Mouse (Mus musculus) inflammation-experienced regulatory T-cells, adult 16 weeks (primary cell): ENCODE data around the gene Hspa1b. TPM values are rescaled to one million over a fixed set of nuclear protein-coding genes. Genes with fewer than 3 reads are reported as not detected.

Experiments used
- polyA plus RNA-seq: library from polyadenylated mRNA; unstranded; fragments of 100-300 nt; shearing (Covaris generic); gene quantifications from one replicate; pipeline ENCODE4 v1.2.1, GENCODE M21; 2017

The Hspa1b gene
- 15.1 TPM for polyA plus RNA-seq

DNA sequence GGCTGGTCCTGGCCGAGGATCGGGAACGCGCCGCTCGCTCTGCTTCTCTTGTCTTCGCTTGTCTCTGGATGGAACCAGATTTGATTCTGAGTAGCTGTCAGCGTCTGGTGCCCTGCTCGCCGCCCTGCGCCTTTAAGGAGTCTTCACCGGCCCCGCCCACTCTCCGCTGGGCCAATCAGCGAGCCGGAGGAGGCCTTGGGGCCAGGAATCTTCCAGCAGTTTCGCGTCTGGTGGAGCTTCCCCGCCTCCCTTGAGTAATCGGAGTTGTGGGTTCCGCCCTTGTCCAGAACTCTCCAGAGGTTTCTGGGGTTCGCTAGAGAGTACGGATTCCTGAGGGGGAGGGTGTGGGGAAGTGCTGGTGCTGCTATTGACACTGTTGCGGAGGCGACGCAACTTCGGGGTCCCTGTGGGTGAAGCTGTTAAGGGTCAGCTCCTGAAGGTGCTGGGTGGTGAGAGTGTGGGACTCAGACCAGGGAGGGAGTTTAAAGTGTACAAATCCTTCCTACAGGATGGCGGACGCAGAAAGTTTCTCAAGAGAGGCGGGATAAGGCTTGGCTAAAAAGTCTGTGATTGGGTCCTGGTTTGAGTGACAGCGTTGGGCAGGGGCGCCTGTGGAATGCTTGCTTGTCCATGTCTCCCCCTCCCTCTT is at the start of gene Hspa1b:
Gene Hspa1b, minus strand, starts transcription at position 109 of the 649 bp plus-strand sequence.

GRCm38 (mm10) chr17:35000717-35001451 is 41.8 kb upstream of the Hspa1b start, which contains the start of gene Vars:
Gene Vars (plus strand): TSS chr17:35000987.

GRCm38 (mm10) chr17:34981690-34982180 is 22.7 kb upstream of the Hspa1b start, which contains the start of gene Lsm2:
Gene Lsm2 (plus strand): TSS chr17:34981862.

DNA sequence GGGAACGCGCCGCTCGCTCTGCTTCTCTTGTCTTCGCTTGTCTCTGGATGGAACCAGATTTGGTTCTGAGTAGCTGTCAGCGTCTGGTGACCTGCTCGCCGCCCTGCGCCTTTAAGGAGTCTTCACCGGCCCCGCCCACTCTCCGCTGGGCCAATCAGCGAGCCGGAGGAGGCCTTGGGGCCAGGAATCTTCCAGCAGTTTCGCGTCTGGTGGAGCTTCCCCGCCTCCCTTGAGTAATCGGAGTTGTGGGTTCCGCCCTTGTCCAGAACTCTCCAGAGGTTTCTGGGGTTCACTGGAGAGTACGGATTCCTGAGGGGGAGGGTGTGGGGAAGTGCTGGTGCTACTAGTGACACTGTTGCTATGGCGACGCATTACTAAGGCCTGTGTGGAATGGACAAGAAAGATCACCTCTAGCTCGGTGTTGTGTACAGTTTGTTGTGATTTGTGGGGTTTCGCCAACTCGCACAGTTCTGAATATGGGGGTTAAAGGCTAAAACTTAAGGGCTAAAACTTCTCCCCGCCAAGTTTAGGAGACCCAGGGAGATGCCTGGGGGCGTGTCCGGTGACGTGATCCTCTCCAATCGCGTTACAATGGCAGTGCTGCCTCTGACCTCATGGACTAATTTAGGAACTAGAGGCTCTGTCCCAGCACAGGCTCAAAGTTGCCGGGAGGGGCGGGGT is 13.2 kb upstream of the Hspa1b start, which contains the start of the genes Hspa1a and Hspa1l:
Gene Hspa1a, minus strand, starts transcription at position 88 of the 681 bp plus-strand sequence.
Gene Hspa1l, plus strand, starts transcription at position 635 of the 681 bp plus-strand sequence.

DNA sequence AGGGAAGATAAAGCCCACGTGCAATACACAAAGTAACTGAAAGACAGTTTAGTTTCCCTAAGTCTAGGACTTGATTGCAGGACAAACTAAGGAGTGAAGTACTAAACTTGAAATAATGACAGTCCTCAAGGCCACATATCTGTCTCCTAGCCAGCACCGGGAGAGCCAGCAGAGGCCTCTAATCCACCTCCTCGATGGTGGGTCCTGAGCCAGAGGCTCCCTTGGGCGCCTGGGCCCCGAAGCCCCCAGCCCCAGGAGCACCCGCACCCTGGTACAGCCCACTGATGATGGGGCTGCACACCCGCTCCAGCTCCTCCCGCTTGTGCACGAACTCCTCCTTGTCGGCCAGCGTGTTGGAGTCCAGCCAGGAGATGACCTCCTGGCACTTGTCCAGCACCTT is 10.8 kb upstream of the Hspa1b start, which contains the start of gene Gm20481:
Gene Gm20481, plus strand, starts transcription at position 91 of the 400 bp plus-strand sequence.

DNA sequence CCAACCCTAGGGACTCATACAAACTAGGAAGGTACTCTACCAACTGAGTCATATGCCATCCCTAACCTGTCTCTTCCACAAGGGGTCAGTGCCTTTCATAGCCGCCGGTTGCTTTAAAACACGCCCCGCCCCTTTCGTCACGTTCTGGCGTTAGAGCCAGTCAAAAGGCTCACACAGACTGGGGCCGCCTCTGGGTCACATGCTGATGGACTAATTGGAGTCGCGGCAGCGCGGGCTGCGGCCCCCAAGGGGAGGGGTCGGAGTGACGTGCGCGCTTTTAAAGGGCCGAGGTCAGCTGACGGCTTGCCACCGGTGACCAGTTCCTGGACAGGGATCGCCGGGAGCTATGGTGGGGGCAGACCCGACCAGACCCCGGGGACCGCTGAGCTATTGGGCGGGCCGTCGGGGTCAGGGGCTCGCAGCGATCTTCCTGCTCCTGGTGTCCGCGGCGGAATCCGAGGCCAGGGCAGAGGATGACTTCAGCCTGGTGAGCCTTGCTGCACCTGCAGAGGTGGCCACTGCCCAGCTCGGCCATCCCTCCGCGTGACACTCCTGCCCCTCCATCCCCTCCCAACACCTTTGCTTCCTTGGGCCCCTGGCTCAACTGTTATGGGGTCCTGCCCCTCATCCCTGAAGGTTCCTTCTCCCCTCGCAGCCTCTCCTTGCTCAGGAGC is 27.8 kb downstream of the Hspa1b start, which contains the start of gene Neu1:
Gene Neu1, plus strand, starts transcription at position 193 of the 674 bp plus-strand sequence.

DNA sequence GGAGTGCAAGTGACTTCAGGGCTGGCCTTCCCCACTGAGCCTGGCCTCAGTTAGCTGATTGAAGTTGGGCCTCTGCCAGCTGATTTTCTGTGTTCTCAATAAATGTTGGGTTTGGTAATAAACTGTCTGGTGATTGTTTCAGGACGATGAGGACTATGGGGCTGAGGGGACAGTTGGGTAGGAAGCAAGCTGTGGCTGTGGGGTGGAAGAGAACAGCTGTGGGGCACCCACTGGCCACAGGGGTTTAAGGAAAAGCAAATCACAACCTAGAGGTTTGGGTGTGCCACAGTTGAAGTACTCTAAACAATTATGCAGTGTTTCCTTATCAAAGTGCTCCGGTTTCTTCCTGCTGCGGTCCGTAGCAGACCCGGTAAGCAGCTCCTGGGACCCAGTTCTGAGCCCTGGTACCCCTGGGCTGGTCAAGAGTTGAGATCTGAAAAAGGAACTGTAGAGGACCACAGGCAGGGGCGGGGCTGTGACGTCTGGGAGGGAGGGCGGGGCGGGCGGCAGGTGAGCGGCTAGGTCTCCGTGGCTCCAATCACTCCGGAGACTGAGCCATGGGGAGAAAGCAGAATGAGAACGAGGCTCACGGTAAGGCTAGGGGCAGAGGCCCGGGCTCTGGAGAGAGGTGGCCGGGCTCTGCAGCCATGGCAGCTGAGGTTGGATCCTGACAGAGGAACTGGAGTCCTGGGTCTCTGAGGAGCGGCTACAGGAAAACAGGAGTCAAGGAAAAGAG is 44.9 kb downstream of the Hspa1b start, which contains the start of gene Slc44a4:
Gene Slc44a4, plus strand, starts transcription at position 537 of the 736 bp plus-strand sequence.

Other genes with a start within 250 kb of the Hspa1b start
- not detected for gene C4b, start 215.4 kb downstream of the Hspa1b start, polyA plus RNA-seq
- gene Cyp21a1, start 154.7 kb downstream of the Hspa1b start, polyA plus RNA-seq = not detected
- gene Stk19, start 122.3 kb downstream of the Hspa1b start, polyA plus RNA-seq = 38.5 TPM
- gene Dxo, start 122.2 kb downstream of the Hspa1b start, polyA plus RNA-seq = 96.4 TPM
- gene Skiv2l, start 109.0 kb downstream of the Hspa1b start, polyA plus RNA-seq = 169 TPM
- gene Nelfe, start 108.8 kb downstream of the Hspa1b start, polyA plus RNA-seq = 48.6 TPM
- gene Cfb, start 96.7 kb downstream of the Hspa1b start, polyA plus RNA-seq = 1.4 TPM
- gene Zbtb12, start 79.8 kb downstream of the Hspa1b start, polyA plus RNA-seq = 0.66 TPM
- gene Gm20547, start 77.2 kb downstream of the Hspa1b start, polyA plus RNA-seq = not detected
- gene C2, start 61.0 kb downstream of the Hspa1b start, polyA plus RNA-seq = 3.3 TPM
- 45.6 TPM for gene Ehmt2, start 60.8 kb downstream of the Hspa1b start, polyA plus RNA-seq
- gene Slc44a4, start 44.8 kb downstream of the Hspa1b start, polyA plus RNA-seq = not detected
- gene Neu1, start 28.0 kb downstream of the Hspa1b start, polyA plus RNA-seq = 107 TPM
- gene Gm20481, start 10.7 kb upstream of the Hspa1b start, polyA plus RNA-seq = not detected
- 4.3 TPM for gene Hspa1a, start 12.9 kb upstream of the Hspa1b start, polyA plus RNA-seq
- gene Hspa1l, start 13.5 kb upstream of the Hspa1b start, polyA plus RNA-seq = 0.13 TPM
- gene Lsm2, start 22.6 kb upstream of the Hspa1b start, polyA plus RNA-seq = 60.3 TPM
- gene Vars, start 41.7 kb upstream of the Hspa1b start, polyA plus RNA-seq = 276 TPM
- gene Vwa7, start 57.3 kb upstream of the Hspa1b start, polyA plus RNA-seq = 0.44 TPM
- gene Sapcd1, start 68.8 kb upstream of the Hspa1b start, polyA plus RNA-seq = 4.4 TPM
- 1.5 TPM for gene Msh5, start 87.5 kb upstream of the Hspa1b start, polyA plus RNA-seq
- gene Clic1, start 90.7 kb upstream of the Hspa1b start, polyA plus RNA-seq = 611 TPM
- gene Ddah2, start 99.8 kb upstream of the Hspa1b start, polyA plus RNA-seq = 2.5 TPM
- not detected for gene Ly6g6c, start 106.2 kb upstream of the Hspa1b start, polyA plus RNA-seq
- gene Mpig6b, start 106.9 kb upstream of the Hspa1b start, polyA plus RNA-seq = not detected
- not detected for gene Ly6g6e, start 117.7 kb upstream of the Hspa1b start, polyA plus RNA-seq
- not detected for gene Ly6g6d, start 118.8 kb upstream of the Hspa1b start, polyA plus RNA-seq
- not detected for gene Ly6g6f, start 126.4 kb upstream of the Hspa1b start, polyA plus RNA-seq
- gene Abhd16a, start 130.0 kb upstream of the Hspa1b start, polyA plus RNA-seq = 86.4 TPM
- gene Ly6g5c, start 149.0 kb upstream of the Hspa1b start, polyA plus RNA-seq = not detected
- 2.4 TPM for gene Ly6g5b, start 156.2 kb upstream of the Hspa1b start, polyA plus RNA-seq
- 62.3 TPM for gene Gpank1, start 162.2 kb upstream of the Hspa1b start, polyA plus RNA-seq
- gene Csnk2b, start 162.8 kb upstream of the Hspa1b start, polyA plus RNA-seq = 279 TPM
- gene D17H6S53E, start 167.1 kb upstream of the Hspa1b start, polyA plus RNA-seq = 5.5 TPM
- not detected for gene Apom, start 172.8 kb upstream of the Hspa1b start, polyA plus RNA-seq
- gene Bag6, start 175.9 kb upstream of the Hspa1b start, polyA plus RNA-seq = 48.9 TPM
- gene Prrc2a, start 205.7 kb upstream of the Hspa1b start, polyA plus RNA-seq = 17.8 TPM
- 7.4 TPM for gene Aif1, start 216.8 kb upstream of the Hspa1b start, polyA plus RNA-seq
- gene Lst1, start 229.2 kb upstream of the Hspa1b start, polyA plus RNA-seq = 9.5 TPM
- gene Ltb, start 235.2 kb upstream of the Hspa1b start, polyA plus RNA-seq = 1,703 TPM
- gene Tnf, start 242.8 kb upstream of the Hspa1b start, polyA plus RNA-seq = 46.9 TPM
- gene Lta, start 246.1 kb upstream of the Hspa1b start, polyA plus RNA-seq = 140 TPM